Mouse (Mus musculus) neural tube, embryonic 12.5 days (tissue): ENCODE measurements around the gene Gtsf1l. TPM values are rescaled to one million over a fixed set of nuclear protein-coding genes. Genes with fewer than 3 reads are reported as not detected.

Experiments
- ATAC-seq: fragments of 200-750 bp; cut with Nextera tagmentation; 2 replicates; pipeline ENCODE4 v1.8.0; 2017; ENCODE audit warnings: low read depth, mild to moderate bottlenecking, moderate TSS enrichment, moderate library complexity; ENCODE audit not compliant: low FRiP score
- H3K27ac ChIP-seq: fragments of 300-500 bp; sonication (generic); 2 replicates; pipeline ENCODE4 v1.5.1; 2016
- H3K27me3 ChIP-seq: fragments of 300-500 bp; sonication (generic); replicated peaks from 2 replicates; pipeline ENCODE4 v1.6.1; 2016; ENCODE audit warnings: mild to moderate bottlenecking
- H3K36me3 ChIP-seq: fragments of 300-500 bp; sonication (generic); 2 replicates; pipeline ENCODE4 v1.6.1; 2016; ENCODE audit warnings: mild to moderate bottlenecking
- H3K4me1 ChIP-seq: fragments of 300-500 bp; sonication (generic); 2 replicates; pipeline ENCODE4 v1.6.1; 2016
- H3K4me2 ChIP-seq: fragments of 300-500 bp; sonication (generic); replicated peaks from 2 replicates; pipeline ENCODE4 v1.6.1; 2016; ENCODE audit warnings: mild to moderate bottlenecking
- H3K4me3 ChIP-seq: fragments of 300-500 bp; sonication (generic); 2 replicates; pipeline ENCODE4 v1.5.1; 2016
- H3K9ac ChIP-seq: fragments of 300-500 bp; sonication (generic); 2 replicates; pipeline ENCODE4 v1.6.1; 2016; ENCODE audit warnings: mild to moderate bottlenecking
- H3K9me3 ChIP-seq: fragments of 300-500 bp; sonication (generic); 2 replicates; pipeline ENCODE4 v1.6.1; 2016; ENCODE audit warnings: mild to moderate bottlenecking
- WGBS: fragments of 180-500 bp; shearing (Covaris S2); methylation state at CpG from one replicate; pipeline ENCODE4 v1.1.7; 2016; 5-methylcytosine and 5-hydroxymethylcytosine counted together
- polyA plus RNA-seq: library from polyadenylated mRNA; unstranded; fragments of >200 nt; fragmentation: Nextera tagmentation; extraction: Ambion mirVana; gene quantifications from 2 replicates; pipeline ENCODE4 v1.2.1, GENCODE M21; 2016

The Gtsf1l gene
- polyA plus RNA-seq, 1 experiment from 2014 or later = not detected

- Histone ChIP-seq H3K36me3 (no peaks in the 10 kb centered on the region), H3K4me1 (peaks cover 17% of the 10 kb centered on the region), H3K27me3 (peaks cover 28% of the 10 kb centered on the region), H3K9ac (no peak overlapping the region), H3K4me2 (no peak overlapping the region), H3K9me3 (no peaks in the 10 kb centered on the region), H3K27ac (no peak overlapping the region), H3K4me3 (no peak overlapping the region)
- no peak for ATAC-seq
- 85% methylated on average over 13 of the region's 13 CpGs for WGBS
Measured at GRCm38 (mm10) chr2:163104086-163104770, 16.6 kb upstream of the Gtsf1l start.

GRCm38 (mm10) chr2:163102900-163103653, 15.4 kb upstream of the Gtsf1l start:
- H3K36me3 ChIP-seq = no peaks in the 10 kb centered on the region
- H3K4me2 ChIP-seq = no peak overlapping the region
- no peak for ATAC-seq
- no peak overlapping the region for H3K4me3 ChIP-seq
- WGBS = 68% methylated on average over 18 of the region's 18 CpGs
- H3K27me3 ChIP-seq = peaks cover 28% of the 10 kb centered on the region
- H3K9ac ChIP-seq = no peak overlapping the region
- no peaks in the 10 kb centered on the region for H3K9me3 ChIP-seq
- no peak overlapping the region for H3K27ac ChIP-seq
- peaks cover 14% of the 10 kb centered on the region for H3K4me1 ChIP-seq

GRCm38 (mm10) chr2:163102216-163102615, 14.6 kb upstream of the Gtsf1l start:
- no peak overlapping the region for H3K4me2 ChIP-seq
- no peak for ATAC-seq
- peaks cover 21% of the 10 kb centered on the region; the same call in 1 of the 2 replicates for H3K27me3 ChIP-seq
- H3K9ac ChIP-seq = no peak overlapping the region
- H3K4me1 ChIP-seq = peaks cover 11% of the 10 kb centered on the region
- 73% methylated on average over 7 of the region's 7 CpGs for WGBS
- no peaks in the 10 kb centered on the region for H3K9me3 ChIP-seq
- H3K27ac ChIP-seq = no peak overlapping the region
- no peaks in the 10 kb centered on the region for H3K36me3 ChIP-seq
- H3K4me3 ChIP-seq = no peak overlapping the region

GRCm38 (mm10) chr2:163101646-163102203, 14.1 kb upstream of the Gtsf1l start:
- no peak; the same call in 1 of the 2 replicates for ATAC-seq
- Histone ChIP-seq H3K27me3 (peaks cover 19% of the 10 kb centered on the region; the same call in 1 of the 2 replicates), H3K4me2 (no peak overlapping the region), H3K9ac (no peak overlapping the region), H3K9me3 (no peaks in the 10 kb centered on the region), H3K36me3 (no peaks in the 10 kb centered on the region), H3K4me1 (peaks cover 11% of the 10 kb centered on the region), H3K4me3 (no peak overlapping the region), H3K27ac (no peak overlapping the region)
- WGBS = 5% methylated on average over 10 of the region's 10 CpGs

DNA sequence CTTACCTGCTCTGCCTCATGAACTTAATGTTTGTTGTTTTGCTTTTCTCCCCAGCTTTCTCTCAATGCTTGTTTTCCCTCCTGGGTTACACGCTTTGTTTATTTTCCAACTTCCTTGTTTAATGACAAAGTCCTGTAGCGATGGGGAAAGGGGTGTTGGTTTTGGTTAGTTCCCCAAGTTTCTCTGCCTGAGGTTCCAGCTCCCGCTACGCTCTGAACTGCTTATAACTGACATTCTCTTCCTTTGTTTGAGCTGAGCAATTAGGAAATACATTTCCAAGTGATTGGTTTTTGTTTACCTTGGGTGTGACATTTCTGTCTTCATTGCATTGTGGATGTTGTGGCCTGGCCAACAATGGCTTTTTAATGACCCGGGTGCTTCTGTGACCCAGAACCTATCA, 12.9 kb upstream of the Gtsf1l start:
- no peaks in the 10 kb centered on the region for H3K36me3 ChIP-seq
- no peak overlapping the region for H3K4me3 ChIP-seq
- no peak overlapping the region for H3K9ac ChIP-seq
- H3K4me2 ChIP-seq = no peak overlapping the region
- H3K4me1 ChIP-seq = peaks cover 11% of the 10 kb centered on the region
- no peaks in the 10 kb centered on the region for H3K9me3 ChIP-seq
- 75% methylated on average over 5 of the region's 5 CpGs for WGBS
- 0 out of 2 replicates have a peak, but pooled peaks cover 16% of the 10 kb centered on the region for H3K27me3 ChIP-seq
- ATAC-seq = no peak
- H3K27ac ChIP-seq = no peak overlapping the region

- H3K4me3 ChIP-seq = no peak overlapping the region
- 0 out of 2 replicates have a peak, but pooled peaks cover 16% of the 10 kb centered on the region for H3K27me3 ChIP-seq
- WGBS = 51% methylated on average over 8 of the region's 8 CpGs
- no peaks in the 10 kb centered on the region for H3K36me3 ChIP-seq
- H3K27ac ChIP-seq = no peak overlapping the region
- H3K9me3 ChIP-seq = no peaks in the 10 kb centered on the region
- H3K4me2 ChIP-seq = no peak overlapping the region
- ATAC-seq = no peak
- H3K4me1 ChIP-seq = peaks cover 11% of the 10 kb centered on the region
- no peak overlapping the region for H3K9ac ChIP-seq
Measured at GRCm38 (mm10) chr2:163099919-163100318, 12.3 kb upstream of the Gtsf1l start.

GRCm38 (mm10) chr2:163095784-163096183, 8.1 kb upstream of the Gtsf1l start:
- H3K9me3 ChIP-seq = no peaks in the 10 kb centered on the region
- peaks cover 11% of the 10 kb centered on the region for H3K4me1 ChIP-seq
- no peak overlapping the region for H3K4me3 ChIP-seq
- no peak for ATAC-seq
- 0 out of 2 replicates have a peak, but pooled peaks cover 8% of the 10 kb centered on the region for H3K27me3 ChIP-seq
- H3K9ac ChIP-seq = no peak overlapping the region
- no peaks in the 10 kb centered on the region for H3K36me3 ChIP-seq
- H3K27ac ChIP-seq = no peak overlapping the region
- 73% methylated on average over 3 of the region's 3 CpGs for WGBS
- no peak overlapping the region for H3K4me2 ChIP-seq

DNA sequence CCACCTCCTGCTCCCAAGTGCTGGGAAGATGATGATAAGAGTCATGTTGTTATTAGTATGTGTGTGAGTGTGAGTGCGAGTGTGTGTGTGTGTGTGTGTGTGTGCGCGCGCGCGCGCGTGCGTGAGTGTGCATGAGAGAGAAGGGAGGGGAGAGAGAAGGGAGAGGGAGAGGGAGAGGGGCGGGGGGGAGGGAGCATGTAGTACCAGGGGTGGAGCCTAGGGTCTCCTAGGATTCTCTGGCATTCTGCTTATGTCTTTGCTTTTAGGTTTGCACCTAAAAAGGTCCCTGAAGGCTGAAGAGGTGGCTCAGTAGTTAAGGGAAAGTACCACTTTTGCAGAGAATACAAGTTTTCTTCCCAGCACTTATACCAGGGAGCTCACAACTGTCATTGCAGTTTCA, 7.3 kb upstream of the Gtsf1l start:
- no peaks in the 10 kb centered on the region for H3K9me3 ChIP-seq
- WGBS = 91% methylated on average over 10 of the region's 10 CpGs

GRCm38 (mm10) chr2:163089475-163090123, 1.9 kb upstream of the Gtsf1l start:
- ATAC-seq = no peak
- Histone ChIP-seq H3K4me3 (no peak overlapping the region), H3K36me3 (no peaks in the 10 kb centered on the region), H3K4me1 (no peaks in the 10 kb centered on the region), H3K4me2 (no peak overlapping the region), H3K27me3 (no peaks in the 10 kb centered on the region), H3K27ac (no peak overlapping the region), H3K9me3 (no peaks in the 10 kb centered on the region), H3K9ac (no peak overlapping the region)
- WGBS = 78% methylated on average over 5 of the region's 5 CpGs

More for the DNA sequence above, 7.3 kb upstream of the Gtsf1l start:
- H3K4me1 ChIP-seq = peaks cover 9% of the 10 kb centered on the region
- no peak overlapping the region for H3K4me3 ChIP-seq
- H3K27ac ChIP-seq = no peak overlapping the region
- 0 out of 2 replicates have a peak, but pooled peaks cover 4% of the 10 kb centered on the region for H3K27me3 ChIP-seq
- no peak for ATAC-seq
- no peak overlapping the region for H3K9ac ChIP-seq
- no peak overlapping the region for H3K4me2 ChIP-seq
- no peaks in the 10 kb centered on the region for H3K36me3 ChIP-seq

DNA sequence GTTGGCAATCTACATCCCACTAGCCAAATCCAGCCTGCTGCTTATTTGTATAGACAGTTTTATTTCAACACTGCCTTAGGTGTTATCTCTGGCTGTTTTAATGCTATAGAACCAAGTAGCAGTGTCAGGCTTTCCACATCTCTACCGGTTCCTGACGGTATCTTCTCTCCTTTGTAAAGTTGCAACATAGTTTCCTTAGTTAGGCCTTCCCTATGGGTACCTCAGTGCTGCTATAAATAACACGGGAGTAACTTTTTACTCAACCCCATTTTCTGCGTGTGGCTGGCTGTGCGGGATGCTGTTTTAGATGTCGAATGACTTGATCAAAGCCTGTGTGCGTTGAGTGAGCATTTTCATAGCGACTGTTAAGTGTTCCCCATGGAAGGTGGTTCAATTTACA, 1.1 kb downstream of the Gtsf1l start:
- Histone ChIP-seq H3K4me2 (no peak overlapping the region), H3K4me3 (no peak overlapping the region), H3K27me3 (no peaks in the 10 kb centered on the region), H3K27ac (no peak overlapping the region), H3K4me1 (no peaks in the 10 kb centered on the region), H3K9ac (no peak overlapping the region), H3K36me3 (peaks cover 6% of the 10 kb centered on the region; the same call in 1 of the 2 replicates), H3K9me3 (no peaks in the 10 kb centered on the region)
- WGBS = 87% methylated on average over 8 of the region's 8 CpGs
- ATAC-seq = no peak

GRCm38 (mm10) chr2:163085047-163085446, 2.6 kb downstream of the Gtsf1l start:
- Histone ChIP-seq H3K27ac (no peak overlapping the region), H3K4me2 (no peak overlapping the region), H3K9ac (no peak overlapping the region), H3K9me3 (no peaks in the 10 kb centered on the region), H3K4me3 (no peak overlapping the region), H3K27me3 (no peaks in the 10 kb centered on the region), H3K4me1 (no peaks in the 10 kb centered on the region), H3K36me3 (peaks cover 10% of the 10 kb centered on the region)
- WGBS = 86% methylated on average over 6 of the region's 6 CpGs
- no peak for ATAC-seq

- H3K4me3 ChIP-seq = no peak overlapping the region
- H3K9me3 ChIP-seq = no peaks in the 10 kb centered on the region
- H3K27ac ChIP-seq = no peak overlapping the region
- 94% methylated on average over 3 of the region's 3 CpGs for WGBS
- H3K27me3 ChIP-seq = no peaks in the 10 kb centered on the region
- H3K36me3 ChIP-seq = peaks cover 10% of the 10 kb centered on the region
- no peak for ATAC-seq
- no peak overlapping the region for H3K9ac ChIP-seq
- H3K4me2 ChIP-seq = no peak overlapping the region
- no peaks in the 10 kb centered on the region for H3K4me1 ChIP-seq
Measured at GRCm38 (mm10) chr2:163084519-163084918, 3.1 kb downstream of the Gtsf1l start.
